In genomic region chr4:12171318-12172091, GRCm38 (mm10) we compare ENCODE assay signal across 8 mouse cellular contexts. TPM values are rescaled to one million over a fixed set of nuclear protein-coding genes. Genes with fewer than 3 reads are reported as not detected.
DNase-seq lines count a peak whose midpoint lies in the region; ATAC-seq lines count a peak whose summit lies in the region.

TSS of gene Fam92a (minus strand) at chr4:12172015.

- under 1% methylated on average over 74 of the region's 74 CpGs for WGBS in hindbrain, embryonic 14.5 days

- peak within 1 kb of the TSS; percentile 90 for H3K27ac ChIP-seq in hindbrain, embryonic 14.5 days

- peaks cover 11% of the 10 kb centered on the region for H3K4me1 ChIP-seq in hindbrain, embryonic 14.5 days (replicated peaks; ENCODE audit: control insufficient read depth, insufficient read depth, low read length)

- H3K4me2 ChIP-seq in hindbrain, embryonic 14.5 days (replicated peaks): peak within 1 kb of the TSS; percentile 85

- H3K9me3 ChIP-seq in hindbrain, embryonic 14.5 days (ENCODE audit: control insufficient read depth, low read length): no peaks in the 10 kb centered on the region

- H3K36me3 ChIP-seq in hindbrain, embryonic 14.5 days (replicated peaks; ENCODE audit: control insufficient read depth, insufficient read depth): peaks cover 18% of the 10 kb centered on the region

- peak within 1 kb of the TSS; percentile 99 for H3K9ac ChIP-seq in hindbrain, embryonic 14.5 days

- ATAC-seq in hindbrain, embryonic 14.5 days (ENCODE audit: low FRiP score): peak; percentile 91

- H3K27me3 ChIP-seq in hindbrain, embryonic 14.5 days (ENCODE audit: control insufficient read depth, insufficient read depth, low read length): no peaks in the 10 kb centered on the region

- H3K4me3 ChIP-seq in hindbrain, embryonic 14.5 days (replicated peaks; ENCODE audit: low read length): peak within 1 kb of the TSS; percentile 90

- peak; percentile 73 for DNase-seq in R1 (ENCODE audit: low read depth, low spot score)
- DNase-seq in cerebellum, adult 9-11 months: peak; percentile 79
- peak; percentile 39 to 48 for DNase-seq in frontal cortex, postnatal 25 days (ENCODE audit: low spot score in 2 of 2)
- DNase-seq in hindbrain, embryonic 14.5 days (ENCODE audit: low spot score): peak; percentile 73
- peak; percentile 34 for DNase-seq in left cerebral cortex, adult 11 months (ENCODE audit: low spot score)
- DNase-seq in lung, postnatal 4 days: peak; percentile 78 to 85
- peak; percentile 70 for DNase-seq in right cerebral cortex, adult 18-20 months
- DNase-seq in urinary bladder, postnatal 14 days (ENCODE audit: low spot score): peak; percentile 70

RNA-seq across cellular contexts. Expression of gene Fam92a, which starts in this region (rescaled TPM):
- 95.0 and 101 TPM in 2 replicates for polyA plus RNA-seq in hindbrain, embryonic 14.5 days (2014; fragmentation: Nextera tagmentation; extraction: Ambion mirVana)

Comparison
In these comparisons a context has a peak if more than half of its experiments do, and no peak if none do; other contexts are left out.
1. Peak in every context shown above with its lines: DNase-seq, ATAC-seq, H3K4me3 ChIP-seq and H3K27ac ChIP-seq.